Mouse (Mus musculus) intestine, embryonic 15.5 days (tissue): ENCODE measurements around the gene Taldo1. TPM values are rescaled to one million over a fixed set of nuclear protein-coding genes. Genes with fewer than 3 reads are reported as not detected.
A peak's percentile ranks its signal among the peaks of the same experiment; 100 is the strongest.
"Not testable (repeated sequence)": the region's sequence is repeated elsewhere in the genome, so short reads cannot be mapped to it uniquely, and the experiment has no call there.

Experiments
- ATAC-seq: fragments of 200-750 bp; cut with Nextera tagmentation; 2 replicates; pipeline ENCODE4 v1.8.0; 2017; ENCODE audit warnings: moderate TSS enrichment, moderate library complexity
- H3K27ac ChIP-seq: fragments of 300-500 bp; sonication (generic); 2 replicates; pipeline ENCODE4 v1.5.1; 2015; ENCODE audit warnings: mild to moderate bottlenecking, inconsistent platforms
- H3K27me3 ChIP-seq: fragments of 300-500 bp; sonication (generic); replicated peaks from 2 replicates; pipeline ENCODE4 v1.6.1; 2015; ENCODE audit warnings: inconsistent platforms
- H3K36me3 ChIP-seq: fragments of 300-500 bp; sonication (generic); 2 replicates; pipeline ENCODE4 v1.6.1; 2015; ENCODE audit warnings: inconsistent platforms
- H3K4me1 ChIP-seq: fragments of 300-500 bp; sonication (generic); replicated peaks from 2 replicates; pipeline ENCODE4 v1.6.1; 2015; ENCODE audit warnings: inconsistent platforms
- H3K4me2 ChIP-seq: fragments of 300-500 bp; sonication (generic); replicated peaks from 2 replicates; pipeline ENCODE4 v1.6.1; 2015; ENCODE audit warnings: mild to moderate bottlenecking, inconsistent platforms
- H3K4me3 ChIP-seq: fragments of 300-500 bp; sonication (generic); replicated peaks from 2 replicates; pipeline ENCODE4 v1.5.1; 2015; ENCODE audit warnings: inconsistent platforms
- H3K9ac ChIP-seq: fragments of 300-500 bp; sonication (generic); 2 replicates; pipeline ENCODE4 v1.6.1; 2015; ENCODE audit warnings: inconsistent platforms
- H3K9me3 ChIP-seq: fragments of 300-500 bp; sonication (generic); 2 replicates; pipeline ENCODE4 v1.6.1; 2016; ENCODE audit warnings: inconsistent platforms
- WGBS: fragments of 180-500 bp; shearing (Covaris S2); methylation state at CpG from one replicate; pipeline ENCODE4 v1.1.7; 2015; 5-methylcytosine and 5-hydroxymethylcytosine counted together
- polyA plus RNA-seq: library from polyadenylated mRNA; unstranded; fragments of >200 nt; fragmentation: Nextera tagmentation; extraction: Ambion mirVana; gene quantifications from 2 replicates; pipeline ENCODE4 v1.2.1, GENCODE M21; 2015

The Taldo1 gene
- polyA plus RNA-seq, 1 experiment from 2014 or later, result 458 TPM

DNA sequence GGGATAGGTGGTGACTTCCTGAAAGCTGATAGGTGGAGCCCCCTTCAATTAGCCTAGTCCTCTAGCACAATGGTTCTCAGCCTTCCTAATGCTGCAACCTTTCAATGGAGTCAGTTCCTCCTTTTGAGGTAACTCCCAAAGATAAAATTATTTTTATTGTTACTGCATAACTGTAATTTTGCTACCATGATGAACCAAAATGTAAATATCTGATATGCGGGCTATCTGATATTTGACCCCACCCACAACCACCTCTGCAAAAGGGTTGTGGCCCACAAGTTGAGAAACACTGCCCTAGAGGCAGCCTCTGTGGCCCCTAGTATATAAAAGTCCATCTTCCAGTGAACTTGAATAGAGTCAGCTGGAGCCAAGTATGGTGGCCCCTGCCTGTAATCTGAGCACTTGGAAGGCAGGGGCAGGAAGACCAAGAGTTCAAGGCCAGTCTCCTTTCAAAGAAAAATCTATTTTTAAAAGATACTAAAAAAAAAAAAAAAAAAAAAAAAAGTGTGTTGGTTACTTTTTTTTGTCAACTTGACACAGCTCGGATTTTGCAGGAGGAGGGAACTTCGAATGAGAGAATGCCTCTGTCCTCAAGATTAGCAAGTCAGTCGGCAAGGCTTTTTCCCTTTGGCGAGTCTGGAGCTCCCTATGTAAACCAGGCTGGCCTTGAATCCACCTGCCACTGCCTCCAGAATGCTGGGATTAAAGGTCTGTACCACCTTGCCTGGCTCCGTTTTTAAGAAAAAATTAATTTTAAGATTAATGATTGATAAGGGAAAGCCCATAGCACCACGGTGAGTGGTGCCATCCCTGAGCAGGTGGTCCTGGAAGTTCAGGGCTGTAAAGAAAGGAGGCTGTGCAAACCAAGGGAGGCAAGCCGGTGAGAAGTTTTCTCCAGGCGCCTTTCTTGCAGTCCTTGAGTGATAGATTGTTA lies 1.4 kb upstream of the Taldo1 start:
- Histone ChIP-seq H3K36me3 (no peaks in the 10 kb centered on the region), H3K4me1 (peaks cover 17% of the 10 kb centered on the region), H3K9me3 (no peaks in the 10 kb centered on the region), H3K27ac (peak overlapping the region; percentile 91), H3K4me3 (no peak overlapping the region), H3K4me2 (peak overlapping the region; percentile 90), H3K27me3 (no peaks in the 10 kb centered on the region), H3K9ac (no peak overlapping the region)
- ATAC-seq, result no peak
- 39% methylated on average over 9 of the region's 9 CpGs for WGBS

DNA sequence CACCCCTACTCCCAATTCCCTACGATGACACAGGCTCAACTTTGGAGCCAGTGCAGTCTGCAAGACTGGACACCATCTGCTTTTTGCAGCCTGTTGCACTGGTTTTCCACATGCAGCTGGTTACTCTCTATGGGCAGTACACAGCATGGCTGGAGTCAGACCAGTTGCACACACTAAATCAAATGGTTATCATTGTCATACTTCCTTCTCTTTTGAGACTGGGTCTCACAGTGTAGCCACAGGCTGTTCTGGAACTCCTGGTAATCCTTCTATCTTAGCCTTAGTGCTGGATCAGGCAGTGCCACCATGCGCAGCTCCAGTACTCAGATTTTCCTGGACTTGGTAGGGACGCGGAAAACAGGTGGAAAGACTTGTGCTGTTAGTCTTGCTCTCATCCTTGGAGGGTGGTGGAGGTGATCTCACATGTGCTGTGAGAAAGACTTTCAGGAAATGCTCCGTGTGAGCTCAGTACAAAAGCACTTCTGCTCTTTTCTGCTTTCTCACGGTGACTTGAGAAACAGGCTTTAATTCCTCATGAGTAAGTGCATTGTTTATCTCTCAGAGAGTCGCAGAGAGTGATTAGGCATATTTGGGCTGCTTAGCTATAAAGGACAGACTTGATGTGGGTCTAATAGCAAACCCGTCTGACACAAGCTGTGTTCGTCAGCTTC lies 688 bp downstream of the Taldo1 start:
- Histone ChIP-seq H3K36me3 (no peaks in the 10 kb centered on the region; the same call in 1 of the 2 replicates), H3K4me1 (peaks cover 17% of the 10 kb centered on the region), H3K9ac (peak overlapping the region; percentile 57), H3K27ac (peak overlapping the region; percentile 91), H3K4me2 (peak overlapping the region; percentile 90), H3K4me3 (peak overlapping the region; percentile 76), H3K9me3 (no peaks in the 10 kb centered on the region), H3K27me3 (no peaks in the 10 kb centered on the region)
- no peak for ATAC-seq
- 27% methylated on average over 9 of the region's 9 CpGs for WGBS

DNA sequence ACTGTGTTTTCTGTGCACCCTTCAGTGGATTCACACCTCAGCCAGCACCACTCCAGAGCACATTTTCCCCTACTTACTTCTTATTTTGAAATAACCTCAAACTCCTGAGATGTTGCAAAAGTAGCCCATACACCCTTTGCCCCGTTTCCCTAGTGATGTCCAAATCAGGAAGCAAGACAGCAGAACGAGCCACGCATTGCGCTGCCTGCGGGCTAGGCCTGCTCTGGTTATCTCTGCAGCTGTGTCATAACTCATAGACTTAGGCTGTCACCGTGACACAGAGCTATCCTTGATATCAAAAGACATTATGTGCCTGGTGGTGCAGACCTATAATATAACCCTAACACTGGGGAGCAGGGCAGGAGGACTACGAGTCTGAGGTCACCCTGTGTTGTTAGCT lies 2.2 kb downstream of the Taldo1 start:
- 69% methylated on average over 7 of the region's 7 CpGs for WGBS
- H3K36me3 ChIP-seq, result no peaks in the 10 kb centered on the region; the same call in 1 of the 2 replicates
- ATAC-seq, result no peak
- no peak overlapping the region for H3K4me3 ChIP-seq
- no peak overlapping the region for H3K4me2 ChIP-seq
- no peak overlapping the region for H3K9ac ChIP-seq
- H3K27me3 ChIP-seq, result no peaks in the 10 kb centered on the region
- no peaks in the 10 kb centered on the region for H3K9me3 ChIP-seq
- peak overlapping the region; percentile 1; the same call in 1 of the 2 replicates for H3K27ac ChIP-seq
- H3K4me1 ChIP-seq, result peaks cover 17% of the 10 kb centered on the region

DNA sequence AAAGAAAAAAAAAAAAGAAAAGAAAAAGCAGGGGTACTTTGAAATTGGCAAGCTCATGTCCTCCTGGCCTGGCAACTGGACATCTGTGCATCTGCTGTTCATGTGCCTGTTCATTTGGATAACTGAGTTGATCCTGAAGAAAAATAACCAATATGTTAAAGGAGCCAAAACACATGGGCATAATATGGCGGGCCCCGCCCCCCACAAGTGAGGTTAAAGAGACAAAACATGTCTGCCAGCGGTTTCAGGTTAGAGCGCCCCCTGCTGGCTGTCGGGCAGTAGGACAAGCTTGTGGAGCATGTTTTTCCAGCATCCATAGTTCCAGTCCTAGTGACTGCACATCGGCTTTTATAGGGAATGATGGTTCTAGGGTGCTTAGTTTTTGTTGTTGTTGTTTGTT lies 2.8 kb downstream of the Taldo1 start:
- H3K4me2 ChIP-seq, result no peak overlapping the region

DNA sequence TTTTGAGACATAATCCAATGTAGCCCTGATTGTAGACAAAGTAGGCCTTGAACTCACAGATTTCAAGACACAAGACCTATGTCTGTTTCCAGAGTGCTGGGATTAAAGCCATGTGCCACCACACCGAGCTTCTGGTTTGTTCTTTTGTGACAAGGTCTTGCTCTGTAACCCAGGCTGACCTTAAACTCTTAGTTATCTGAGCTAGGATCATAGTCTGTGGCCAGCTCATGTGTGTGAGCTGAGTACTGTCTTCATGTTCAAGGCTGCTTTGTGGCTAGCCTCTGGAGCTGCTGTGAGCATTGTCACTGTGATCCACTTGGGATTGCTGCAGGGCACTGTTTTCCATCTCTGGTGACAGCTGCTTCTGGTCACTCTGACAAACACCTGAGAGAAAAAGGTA lies 3.3 kb downstream of the Taldo1 start:
- Histone ChIP-seq H3K27ac (no peak overlapping the region), H3K27me3 (no peaks in the 10 kb centered on the region), H3K4me2 (no peak overlapping the region), H3K4me3 (no peak overlapping the region), H3K36me3 (peaks cover 8% of the 10 kb centered on the region), H3K9me3 (no peaks in the 10 kb centered on the region), H3K4me1 (peaks cover 14% of the 10 kb centered on the region), H3K9ac (no peak overlapping the region)
- ATAC-seq, result no peak
- 73% methylated on average over 1 of the region's 1 CpGs for WGBS

More for the DNA sequence above, 2.8 kb downstream of the Taldo1 start:
- Histone ChIP-seq H3K9ac (no peak overlapping the region), H3K4me3 (no peak overlapping the region), H3K27me3 (no peaks in the 10 kb centered on the region), H3K9me3 (no peaks in the 10 kb centered on the region), H3K27ac (no peak overlapping the region), H3K36me3 (peaks cover 3% of the 10 kb centered on the region), H3K4me1 (peaks cover 14% of the 10 kb centered on the region)
- no peak for ATAC-seq
- 29% methylated on average over 6 of the region's 6 CpGs for WGBS

DNA sequence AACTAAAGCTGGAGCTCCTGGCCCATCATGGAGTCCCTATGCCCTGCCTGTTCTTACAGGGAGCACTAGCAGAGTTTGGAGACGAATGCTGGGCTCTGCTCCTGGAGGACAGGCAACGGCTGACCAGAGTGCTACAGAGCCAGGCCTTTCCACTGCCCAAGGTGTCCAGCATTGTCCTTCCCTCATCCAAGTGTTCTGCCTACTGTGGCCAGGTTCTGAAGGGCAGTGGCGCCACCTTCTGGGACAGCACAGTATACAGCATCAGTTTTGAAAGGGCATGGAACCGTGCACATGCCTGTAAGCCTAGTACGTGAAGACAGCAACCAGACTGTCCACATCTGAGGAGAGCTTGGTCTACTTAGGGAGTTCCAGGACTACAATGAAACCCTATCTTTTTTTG lies 11.3 kb downstream of the Taldo1 start:
- Histone ChIP-seq H3K9ac (no peak overlapping the region), H3K36me3 (peaks cover 23% of the 10 kb centered on the region; the same call in 1 of the 2 replicates), H3K27ac (no peak overlapping the region), H3K9me3 (no peaks in the 10 kb centered on the region), H3K27me3 (no peaks in the 10 kb centered on the region), H3K4me2 (no peak overlapping the region), H3K4me3 (no peak overlapping the region), H3K4me1 (no peaks in the 10 kb centered on the region)
- ATAC-seq, result peak; percentile 73
- WGBS, result 44% methylated on average over 5 of the region's 5 CpGs

DNA sequence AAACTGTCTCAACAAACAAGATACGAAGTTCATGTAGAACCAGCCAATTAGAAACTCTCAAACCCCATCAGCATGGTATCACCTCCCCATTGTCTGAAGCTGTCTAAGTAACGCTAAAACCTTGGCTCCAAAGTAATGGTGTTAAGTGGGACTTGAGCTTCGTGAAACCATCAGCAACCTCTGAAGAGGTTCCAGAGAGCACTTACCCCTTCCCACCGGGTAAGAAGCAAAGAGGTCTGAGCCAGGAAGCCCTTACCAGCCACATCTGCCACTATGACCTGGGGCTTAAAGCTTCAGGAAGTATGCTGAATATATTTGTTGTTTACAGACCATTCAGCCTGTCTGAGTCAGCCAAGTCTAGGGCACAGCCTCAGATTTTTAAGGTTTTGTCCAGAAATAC lies 13.5 kb downstream of the Taldo1 start:
- Histone ChIP-seq H3K4me1 (peaks cover 6% of the 10 kb centered on the region), H3K9me3 (no peaks in the 10 kb centered on the region), H3K27ac (no peak overlapping the region), H3K4me3 (no peak overlapping the region), H3K36me3 (peaks cover 26% of the 10 kb centered on the region; the same call in 1 of the 2 replicates), H3K27me3 (no peaks in the 10 kb centered on the region), H3K4me2 (no peak overlapping the region), H3K9ac (no peak overlapping the region)
- ATAC-seq, result no peak
- 73% methylated on average over 4 of the region's 4 CpGs for WGBS

DNA sequence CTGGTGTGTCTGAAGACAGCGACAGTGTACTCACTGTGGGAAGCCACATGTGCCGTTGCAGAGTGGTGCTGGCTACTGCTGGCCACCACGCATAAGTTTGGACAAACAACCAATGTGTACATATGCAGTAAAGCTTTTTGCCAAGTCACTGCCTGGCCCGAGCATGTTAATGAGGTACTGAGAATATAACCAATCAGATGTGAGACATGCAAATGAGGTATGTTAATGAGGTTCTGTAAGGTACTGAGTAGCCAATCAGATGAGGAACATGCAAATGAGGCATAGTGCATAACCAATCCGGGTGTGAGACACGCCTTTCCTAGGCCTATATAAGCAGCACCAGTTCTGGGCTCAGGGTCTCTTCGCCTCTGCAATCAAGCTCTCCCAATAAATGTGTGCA lies 15.7 kb downstream of the Taldo1 start:
- H3K27me3 ChIP-seq, H3K4me1 ChIP-seq, H3K4me3 ChIP-seq, H3K9me3 ChIP-seq, ATAC-seq, H3K9ac ChIP-seq, H3K4me2 ChIP-seq, H3K27ac ChIP-seq: not testable (repeated sequence)
- peaks cover 14% of the 10 kb centered on the region; the same call in 1 of the 2 replicates for H3K36me3 ChIP-seq
- WGBS, result 96% methylated on average over 7 of the region's 7 CpGs

DNA sequence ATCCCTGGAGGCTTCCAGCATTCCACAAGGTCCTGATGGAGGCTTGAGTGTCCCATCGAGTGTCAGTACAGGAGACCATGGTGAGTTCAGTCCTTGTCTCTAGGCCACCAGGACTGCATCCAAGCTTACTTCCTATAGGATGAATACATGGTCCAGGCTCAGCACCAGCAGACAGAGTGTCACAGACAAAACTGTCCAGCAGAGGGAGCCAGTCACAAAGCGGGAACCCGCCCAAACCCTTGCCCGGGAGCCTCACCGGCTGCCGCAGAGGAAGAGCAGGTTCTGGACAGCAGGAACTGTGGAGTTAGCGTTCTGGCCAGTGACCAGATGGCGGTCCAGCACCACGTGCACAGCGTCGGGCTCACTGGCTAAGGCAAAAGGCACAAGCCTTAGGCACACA lies 16.8 kb downstream of the Taldo1 start:
- Histone ChIP-seq H3K9me3 (no peaks in the 10 kb centered on the region), H3K4me1 (peaks cover 12% of the 10 kb centered on the region), H3K27ac (no peak overlapping the region), H3K36me3 (peaks cover 14% of the 10 kb centered on the region; the same call in 1 of the 2 replicates), H3K27me3 (no peaks in the 10 kb centered on the region), H3K4me2 (no peak overlapping the region), H3K9ac (0 out of 2 replicates have a peak overlapping the region, but pooled peaks have one; percentile 8), H3K4me3 (no peak overlapping the region)
- whole genome bisulfite sequencing, result 16% methylated on average over 11 of the region's 11 CpGs
- ATAC-seq, result peak; percentile 74

DNA sequence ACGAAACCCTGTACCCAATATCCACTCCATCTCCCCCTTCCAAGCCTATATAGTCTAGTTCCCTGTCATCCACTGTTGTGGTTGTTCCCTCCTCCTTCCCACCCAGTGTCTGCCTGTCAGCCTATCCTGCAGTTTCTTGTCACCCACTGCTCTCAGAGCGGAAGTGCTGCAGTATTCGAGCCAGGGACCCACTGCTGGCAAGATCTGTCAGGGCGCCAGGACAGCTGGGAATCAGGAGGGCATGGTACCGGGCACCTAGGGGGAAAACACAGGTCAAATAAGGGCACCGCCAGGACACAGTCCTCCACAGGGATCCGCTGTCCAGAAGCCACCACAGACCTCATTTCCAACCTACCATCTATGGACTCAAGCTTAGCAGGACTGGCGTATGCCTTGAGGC lies 18.6 kb downstream of the Taldo1 start:
- Histone ChIP-seq H3K4me2 (no peak overlapping the region), H3K36me3 (peaks cover 14% of the 10 kb centered on the region; the same call in 1 of the 2 replicates), H3K4me3 (no peak overlapping the region), H3K27me3 (no peaks in the 10 kb centered on the region), H3K9me3 (no peaks in the 10 kb centered on the region), H3K4me1 (peaks cover 17% of the 10 kb centered on the region), H3K9ac (no peak overlapping the region), H3K27ac (no peak overlapping the region)
- no peak for ATAC-seq
- 93% methylated on average over 8 of the region's 8 CpGs for WGBS

DNA sequence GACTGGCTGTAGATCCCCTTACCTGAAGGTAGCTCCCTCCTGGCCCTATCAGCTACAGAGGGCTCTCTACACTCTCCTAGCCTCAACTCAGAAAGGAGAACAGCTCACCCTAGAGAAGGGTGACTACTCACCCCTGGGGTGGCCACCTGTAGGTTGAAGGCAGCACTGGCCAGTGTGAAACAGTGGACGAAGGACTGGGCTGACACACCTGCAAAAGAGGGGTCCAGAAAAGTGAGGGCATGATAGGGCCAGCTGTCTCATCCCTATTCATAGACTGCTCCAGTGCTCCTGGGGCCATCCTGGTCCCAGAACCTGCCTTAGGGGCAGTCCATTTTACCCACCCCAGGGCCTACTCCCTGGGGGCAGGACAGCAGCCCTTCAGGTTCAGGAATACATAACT lies 19.7 kb downstream of the Taldo1 start:
- no peak overlapping the region for H3K4me2 ChIP-seq
- no peak overlapping the region for H3K4me3 ChIP-seq

DNA sequence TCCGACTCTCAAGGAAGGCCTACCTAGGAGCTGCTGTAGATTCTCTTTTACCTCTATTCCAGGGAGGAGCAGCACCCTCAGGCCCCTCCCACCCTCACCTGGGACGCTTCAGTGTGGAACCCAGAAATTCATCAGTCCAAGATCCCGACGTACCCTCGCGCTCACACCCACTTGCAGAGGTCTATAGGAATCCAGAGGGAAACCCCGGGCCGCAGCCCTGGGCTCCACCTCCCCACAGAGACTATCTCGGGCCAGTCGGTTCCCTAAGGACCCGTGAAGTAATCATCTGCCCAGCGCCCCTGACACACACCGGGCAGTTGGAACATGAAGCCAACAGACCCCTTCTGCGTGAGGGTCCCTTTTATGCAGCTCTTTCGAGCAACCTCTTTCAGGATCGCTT lies 21.3 kb downstream of the Taldo1 start:
- H3K27ac ChIP-seq, result peak overlapping the region; percentile 79
- peak overlapping the region; percentile 85 for H3K4me2 ChIP-seq
- 2% methylated on average over 16 of the region's 16 CpGs for WGBS
- H3K9me3 ChIP-seq, result no peaks in the 10 kb centered on the region
- no peaks in the 10 kb centered on the region for H3K27me3 ChIP-seq
- peaks cover 14% of the 10 kb centered on the region; the same call in 1 of the 2 replicates for H3K36me3 ChIP-seq
- H3K9ac ChIP-seq, result peak overlapping the region; percentile 73
- H3K4me3 ChIP-seq, result peak overlapping the region; percentile 69
- peaks cover 17% of the 10 kb centered on the region for H3K4me1 ChIP-seq
- peak; percentile 34 for ATAC-seq

More for the DNA sequence above, 19.7 kb downstream of the Taldo1 start:
- peaks cover 17% of the 10 kb centered on the region for H3K4me1 ChIP-seq
- no peak overlapping the region for H3K9ac ChIP-seq
- ATAC-seq, result no peak
- H3K27me3 ChIP-seq, result no peaks in the 10 kb centered on the region
- 87% methylated on average over 1 of the region's 1 CpGs for WGBS
- no peak overlapping the region for H3K27ac ChIP-seq
- H3K36me3 ChIP-seq, result peaks cover 14% of the 10 kb centered on the region; the same call in 1 of the 2 replicates
- no peaks in the 10 kb centered on the region for H3K9me3 ChIP-seq
